Mouse (Mus musculus): ENCODE data around the gene St7. TPM values are rescaled to one million over a fixed set of nuclear protein-coding genes. Genes with fewer than 3 reads are reported as not detected.

The St7 gene
- polyA plus RNA-seq, 1 experiment from 2014 or later = 24.5 TPM

DNA sequence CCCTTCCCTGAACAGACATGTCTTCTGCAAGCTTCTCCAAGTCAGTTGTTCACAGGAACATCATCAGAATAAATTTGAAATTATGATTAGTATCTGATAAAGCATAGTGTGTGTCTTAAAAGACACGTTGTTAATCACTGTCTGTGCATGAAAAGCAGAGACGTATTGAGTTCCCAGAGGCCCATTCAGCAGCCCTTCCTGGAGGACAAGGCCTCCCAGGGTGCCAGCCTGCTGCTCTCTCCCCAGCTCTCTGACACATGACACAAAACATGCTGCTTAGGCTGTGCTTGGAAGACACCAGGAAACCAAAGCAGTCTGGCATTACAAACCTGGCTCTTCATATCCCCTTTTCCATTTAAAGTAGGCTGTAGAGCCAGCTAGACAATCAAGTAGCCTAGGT, 249.2 kb downstream of the St7 start:
- Histone ChIP-seq H3K4me3 (ENCODE audit: low read depth, low read length) (no peak overlapping the region), H3K9ac (replicated peaks; ENCODE audit: low read depth) (no peak overlapping the region), H3K9me3 (ENCODE audit: low read length) (no peaks in the 10 kb centered on the region), H3K4me2 (replicated peaks; ENCODE audit: low read depth, low read length) (no peak overlapping the region), H3K4me1 (ENCODE audit: insufficient read depth, low read depth, low read length) (0 out of 2 replicates have a peak, but pooled peaks cover 3% of the 10 kb centered on the region), H3K27me3 (replicated peaks; ENCODE audit: insufficient read depth, low read length) (no peaks in the 10 kb centered on the region), H3K36me3 (ENCODE audit: insufficient read depth, low read length) (no peaks in the 10 kb centered on the region), H3K27ac (ENCODE audit: low read length) (peak overlapping the region; percentile 38; the same call in 1 of the 2 replicates)
- ATAC-seq = peak; percentile 59
- DNase-seq (ENCODE audit: low spot score) = peak; percentile 60
- TF ChIP-seq EP300 (IDR thresholded peaks at IDR 0.05) (peak; percentile 4; the same call in 1 of the 2 replicates), CTCF (IDR thresholded peaks at IDR 0.05) (no peak)
- WGBS = 31% methylated on average over 2 of the region's 2 CpGs

DNA sequence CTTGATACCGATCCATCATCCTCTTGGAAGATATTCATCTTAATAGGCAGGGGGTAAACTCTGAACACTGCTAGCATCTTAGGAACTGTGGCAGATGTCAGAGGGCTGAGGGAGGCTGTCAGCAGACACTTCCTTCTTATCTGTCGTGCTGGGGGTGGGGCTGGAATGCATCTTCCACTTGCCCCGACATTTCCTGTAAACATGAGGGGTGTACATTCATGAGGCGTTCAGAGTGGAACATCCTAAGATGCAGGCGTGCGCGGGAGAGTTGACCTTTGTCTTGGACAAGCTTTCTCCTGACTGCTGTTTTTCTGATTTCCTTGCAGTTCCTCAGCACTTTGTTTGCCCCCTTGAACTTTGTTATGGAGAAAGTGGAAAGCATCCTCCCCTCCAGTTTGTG, 249.6 kb downstream of the St7 start:
- TF ChIP-seq EP300 (IDR thresholded peaks at IDR 0.05) (peak; percentile 10; the same call in 1 of the 2 replicates), CTCF (IDR thresholded peaks at IDR 0.05) (no peak)
- Histone ChIP-seq H3K4me3 (ENCODE audit: low read depth, low read length) (no peak overlapping the region), H3K4me1 (ENCODE audit: insufficient read depth, low read depth, low read length) (0 out of 2 replicates have a peak, but pooled peaks cover 3% of the 10 kb centered on the region), H3K9me3 (ENCODE audit: low read length) (no peaks in the 10 kb centered on the region), H3K4me2 (replicated peaks; ENCODE audit: low read depth, low read length) (no peak overlapping the region), H3K9ac (replicated peaks; ENCODE audit: low read depth) (no peak overlapping the region), H3K36me3 (ENCODE audit: insufficient read depth, low read length) (no peaks in the 10 kb centered on the region), H3K27me3 (replicated peaks; ENCODE audit: insufficient read depth, low read length) (no peaks in the 10 kb centered on the region), H3K27ac (ENCODE audit: low read length) (no peak overlapping the region)
- 43% methylated on average over 7 of the region's 7 CpGs for WGBS
- peak; percentile 56 for ATAC-seq
- DNase-seq (ENCODE audit: low spot score) = peak; percentile 70

DNA sequence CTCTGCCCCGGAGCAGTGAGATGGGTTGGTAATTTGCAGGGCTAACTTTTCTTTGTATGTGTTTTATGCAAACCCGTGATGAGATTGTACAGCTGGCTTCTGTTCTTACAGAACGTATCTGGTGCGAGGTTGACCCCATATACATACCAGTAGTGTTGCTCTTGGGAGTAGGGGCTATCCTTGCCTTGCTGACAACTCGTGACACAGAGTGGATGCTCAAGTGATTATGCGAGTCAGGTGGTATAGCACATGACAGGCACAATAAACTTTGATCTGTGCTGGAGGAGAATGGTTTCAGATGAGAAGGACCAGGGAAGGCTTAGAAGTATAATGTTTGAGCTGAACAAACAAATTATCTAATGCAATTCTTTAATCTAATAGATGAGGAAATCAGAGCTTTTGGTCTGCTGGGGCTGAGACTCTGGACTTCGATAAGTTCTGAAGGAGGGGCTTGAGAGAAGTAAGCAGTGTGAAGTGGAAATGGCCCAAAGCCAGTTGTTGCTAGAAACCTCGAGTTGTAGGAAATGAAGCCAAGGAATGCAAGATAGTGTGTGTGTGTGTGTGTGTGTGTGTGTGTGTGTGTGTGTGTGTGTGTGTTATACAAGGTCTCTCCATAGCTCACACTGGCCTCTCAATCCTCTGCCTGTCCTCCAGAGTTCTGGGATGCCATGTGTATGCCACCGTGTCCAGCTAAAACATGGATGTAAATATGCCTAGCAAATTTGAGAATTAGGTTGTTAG, 251.3 kb downstream of the St7 start:
- no peaks in the 10 kb centered on the region for H3K36me3 ChIP-seq (ENCODE audit: insufficient read depth, low read length)
- no peak for TF ChIP-seq EP300 (IDR thresholded peaks at IDR 0.05)
- no peak for TF ChIP-seq CTCF (IDR thresholded peaks at IDR 0.05)
- H3K9ac ChIP-seq (replicated peaks; ENCODE audit: low read depth) = no peak overlapping the region
- no peak overlapping the region for H3K4me3 ChIP-seq (ENCODE audit: low read depth, low read length)
- H3K4me2 ChIP-seq (replicated peaks; ENCODE audit: low read depth, low read length) = no peak overlapping the region
- DNase-seq (ENCODE audit: low spot score) = peak; percentile 84
- H3K27ac ChIP-seq (ENCODE audit: low read length) = no peak overlapping the region
- ATAC-seq = peak; percentile 48
- WGBS = 26% methylated on average over 9 of the region's 9 CpGs
- no peaks in the 10 kb centered on the region for H3K9me3 ChIP-seq (ENCODE audit: low read length)
- 0 out of 2 replicates have a peak, but pooled peaks cover 3% of the 10 kb centered on the region for H3K4me1 ChIP-seq (ENCODE audit: insufficient read depth, low read depth, low read length)
- no peaks in the 10 kb centered on the region for H3K27me3 ChIP-seq (replicated peaks; ENCODE audit: insufficient read depth, low read length)

DNA sequence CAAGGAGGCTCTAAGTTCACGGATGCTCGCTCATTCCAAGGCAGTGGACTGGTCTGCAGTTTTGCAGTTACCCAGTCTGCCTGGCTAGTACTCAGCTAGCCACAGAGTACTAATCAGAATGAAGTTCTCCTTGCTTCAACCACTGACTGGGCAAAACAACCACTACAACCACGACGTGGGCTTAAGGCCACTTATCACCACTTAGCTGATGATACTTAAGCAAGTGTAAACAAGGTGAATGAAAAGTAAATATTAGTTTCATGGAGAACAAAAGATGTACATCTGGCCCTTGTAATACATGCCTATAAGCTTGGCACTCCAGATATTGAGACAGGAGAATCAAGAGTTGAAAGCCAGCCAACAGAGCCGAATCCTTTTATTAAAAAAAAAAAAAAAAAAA, 253.7 kb downstream of the St7 start:
- 30% methylated on average over 5 of the region's 5 CpGs for WGBS
- H3K4me1 ChIP-seq (ENCODE audit: insufficient read depth, low read depth, low read length) = 0 out of 2 replicates have a peak, but pooled peaks cover 3% of the 10 kb centered on the region
- 0 out of 2 replicates have a peak, but pooled peaks cover 5% of the 10 kb centered on the region for H3K27me3 ChIP-seq (replicated peaks; ENCODE audit: insufficient read depth, low read length)
- ATAC-seq (peak; percentile 32; the same call in 1 of the 2 replicates), DNase-seq (ENCODE audit: low spot score) (peak; percentile 59)
- H3K9ac ChIP-seq (replicated peaks; ENCODE audit: low read depth) = no peak overlapping the region
- H3K27ac ChIP-seq (ENCODE audit: low read length) = no peak overlapping the region
- H3K36me3 ChIP-seq (ENCODE audit: insufficient read depth, low read length) = no peaks in the 10 kb centered on the region
- no peak for TF ChIP-seq CTCF (IDR thresholded peaks at IDR 0.05)
- TF ChIP-seq EP300 (IDR thresholded peaks at IDR 0.05) = peak; percentile 36; the same call in 1 of the 2 replicates
- H3K9me3 ChIP-seq (ENCODE audit: low read length) = no peaks in the 10 kb centered on the region
- H3K4me2 ChIP-seq (replicated peaks; ENCODE audit: low read depth, low read length) = no peak overlapping the region
- H3K4me3 ChIP-seq (ENCODE audit: low read depth, low read length) = no peak overlapping the region

DNA sequence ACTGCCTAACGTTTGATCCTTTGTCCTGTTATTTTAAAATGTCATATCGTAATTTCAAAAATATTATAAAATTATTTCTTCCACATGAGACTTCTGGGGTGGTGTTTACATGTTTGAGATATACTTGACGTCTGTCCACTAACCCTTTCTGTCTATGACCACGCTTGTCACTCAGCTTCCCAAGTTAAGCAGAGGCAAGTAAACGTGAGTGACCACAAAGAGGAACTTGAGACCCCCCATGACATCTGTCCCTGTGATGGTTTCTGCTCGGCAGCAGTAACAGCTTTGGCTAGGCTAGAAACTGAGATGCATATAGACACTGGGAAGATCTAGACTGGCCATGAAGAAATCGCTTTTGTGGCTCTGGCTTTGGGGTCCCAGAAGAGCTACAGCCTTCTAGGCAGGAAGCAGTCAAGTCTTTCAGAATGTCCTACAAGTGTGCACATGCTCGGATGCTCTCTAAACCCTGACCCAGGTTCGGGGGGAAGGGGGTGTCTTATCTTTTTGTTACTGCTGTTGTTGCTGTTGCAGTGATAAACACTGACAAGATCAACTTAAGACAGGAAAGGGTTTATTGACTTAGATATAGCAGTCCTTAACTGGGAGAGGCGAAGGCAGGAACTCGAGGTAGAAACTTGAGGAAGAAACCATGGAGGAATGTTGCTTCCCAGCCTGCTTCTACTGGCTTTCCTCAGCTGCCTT, 254.5 kb downstream of the St7 start:
- no peaks in the 10 kb centered on the region for H3K9me3 ChIP-seq (ENCODE audit: low read length)
- H3K27me3 ChIP-seq (replicated peaks; ENCODE audit: insufficient read depth, low read length) = 0 out of 2 replicates have a peak, but pooled peaks cover 5% of the 10 kb centered on the region
- 0 out of 2 replicates have a peak, but pooled peaks cover 3% of the 10 kb centered on the region for H3K4me1 ChIP-seq (ENCODE audit: insufficient read depth, low read depth, low read length)
- TF ChIP-seq EP300 (IDR thresholded peaks at IDR 0.05) (no peak), CTCF (IDR thresholded peaks at IDR 0.05) (no peak)
- 44% methylated on average over 11 of the region's 11 CpGs for WGBS
- H3K36me3 ChIP-seq (ENCODE audit: insufficient read depth, low read length) = no peaks in the 10 kb centered on the region
- DNase-seq (ENCODE audit: low spot score) (no peak), ATAC-seq (no peak)
- H3K9ac ChIP-seq (replicated peaks; ENCODE audit: low read depth) = no peak overlapping the region
- no peak overlapping the region for H3K27ac ChIP-seq (ENCODE audit: low read length)
- no peak overlapping the region for H3K4me3 ChIP-seq (ENCODE audit: low read depth, low read length)
- H3K4me2 ChIP-seq (replicated peaks; ENCODE audit: low read depth, low read length) = no peak overlapping the region

GRCm38 (mm10) chr6:17949103-17949502, 256.4 kb downstream of the St7 start:
- H3K4me3 ChIP-seq (ENCODE audit: low read depth, low read length) = no peak overlapping the region
- H3K36me3 ChIP-seq (ENCODE audit: insufficient read depth, low read length) = no peaks in the 10 kb centered on the region
- H3K27me3 ChIP-seq (replicated peaks; ENCODE audit: insufficient read depth, low read length) = 0 out of 2 replicates have a peak, but pooled peaks cover 5% of the 10 kb centered on the region
- WGBS = 78% methylated on average over 5 of the region's 5 CpGs
- no peak overlapping the region for H3K4me2 ChIP-seq (replicated peaks; ENCODE audit: low read depth, low read length)
- H3K9ac ChIP-seq (replicated peaks; ENCODE audit: low read depth) = no peak overlapping the region
- TF ChIP-seq EP300 (IDR thresholded peaks at IDR 0.05) = no peak
- no peak for TF ChIP-seq CTCF (IDR thresholded peaks at IDR 0.05)
- no peak for DNase-seq (ENCODE audit: low spot score)
- ATAC-seq = no peak
- no peaks in the 10 kb centered on the region for H3K4me1 ChIP-seq (ENCODE audit: insufficient read depth, low read depth, low read length)
- H3K9me3 ChIP-seq (ENCODE audit: low read length) = no peaks in the 10 kb centered on the region
- no peak overlapping the region for H3K27ac ChIP-seq (ENCODE audit: low read length)

Measured in lung, postnatal 0 days (tissue).